9 mouse cellular contexts compared by ENCODE assay signal in genomic region chr5:5481662-5482061, GRCm38 (mm10). TPM values are rescaled to one million over a fixed set of nuclear protein-coding genes. Genes with fewer than 3 reads are reported as not detected.
DNase-seq lines count a peak whose midpoint lies in the region; ATAC-seq and TF ChIP-seq lines count a peak whose summit lies in the region.
"Had no signal": no experiment of that assay in that cellular context is flagged by ENCODE, and none has a peak within 500 bp of the region (broad histone marks: within the 10 kb centered on the region; RNA-seq: fewer than 3 reads in every experiment).

No protein-coding gene starts in this region.

- no peaks in the 10 kb centered on the region for H3K36me3 ChIP-seq in kidney, adult 2 months (ENCODE audit: control insufficient read depth, insufficient read depth, low read length)
- no peaks in the 10 kb centered on the region for H3K36me3 ChIP-seq in kidney, embryonic 16.5 days (ENCODE audit: insufficient read depth, low read length)
- H3K36me3 ChIP-seq in hindbrain, postnatal 0 days (ENCODE audit: insufficient read depth, low read length), result no peaks in the 10 kb centered on the region

- H3K4me2 ChIP-seq in kidney, embryonic 16.5 days (replicated peaks; ENCODE audit: low read depth, low read length), result no peak overlapping the region
- H3K4me2 ChIP-seq in hindbrain, postnatal 0 days (ENCODE audit: low read depth, low read length), result no peak overlapping the region

- no peaks in the 10 kb centered on the region for H3K4me1 ChIP-seq in kidney, adult 2 months (ENCODE audit: control insufficient read depth, insufficient read depth, low read length)
- 0 out of 2 replicates have a peak, but pooled peaks cover 7% of the 10 kb centered on the region for H3K4me1 ChIP-seq in kidney, embryonic 16.5 days (ENCODE audit: insufficient read depth, low read length)
- no peaks in the 10 kb centered on the region for H3K4me1 ChIP-seq in hindbrain, postnatal 0 days (ENCODE audit: insufficient read depth, low read length)

- no peak overlapping the region for H3K9ac ChIP-seq in kidney, embryonic 16.5 days (replicated peaks; ENCODE audit: low read length)
- H3K9ac ChIP-seq in hindbrain, postnatal 0 days (replicated peaks; ENCODE audit: low read length), result no peak overlapping the region

- no peak for TF ChIP-seq POLR2A in kidney, adult 2 months (IDR thresholded peaks at IDR 0.05; ENCODE audit: low read depth, low read length)

- H3K27ac ChIP-seq in kidney, adult 2 months (ENCODE audit: insufficient read depth, low read depth, low read length), result no peak overlapping the region
- no peak overlapping the region for H3K27ac ChIP-seq in kidney, embryonic 16.5 days (ENCODE audit: low read length)
- H3K27ac ChIP-seq in hindbrain, postnatal 0 days, result no peak overlapping the region

- no peaks in the 10 kb centered on the region for H3K27me3 ChIP-seq in kidney, adult 2 months (replicated peaks; ENCODE audit: control insufficient read depth, insufficient read depth, low read length)
- no peaks in the 10 kb centered on the region for H3K27me3 ChIP-seq in kidney, embryonic 16.5 days (ENCODE audit: insufficient read depth, low read length)
- no peaks in the 10 kb centered on the region for H3K27me3 ChIP-seq in hindbrain, postnatal 0 days (ENCODE audit: insufficient read depth, low read length)

- no peak for ATAC-seq in kidney, embryonic 16.5 days (ENCODE audit: low FRiP score, low TSS enrichment)
- ATAC-seq in hindbrain, postnatal 0 days, result no peak

- no peak overlapping the region for H3K4me3 ChIP-seq in kidney, adult 2 months (ENCODE audit: insufficient read depth, low read depth, low read length)
- no peak overlapping the region for H3K4me3 ChIP-seq in kidney, embryonic 16.5 days (ENCODE audit: low read length)
- no peak overlapping the region for H3K4me3 ChIP-seq in hindbrain, postnatal 0 days (ENCODE audit: low read length)

- WGBS in kidney, adult 2 months, result 2% methylated on average over 1 of the region's 1 CpGs
- 0% methylated on average over 1 of the region's 1 CpGs for WGBS in kidney, embryonic 16.5 days
- WGBS in hindbrain, postnatal 0 days, result 6% methylated on average over 1 of the region's 1 CpGs

- H3K9me3 ChIP-seq in kidney, embryonic 16.5 days (ENCODE audit: low read length), result no peaks in the 10 kb centered on the region
- H3K9me3 ChIP-seq in hindbrain, postnatal 0 days (ENCODE audit: low read length), result no peaks in the 10 kb centered on the region

- TF ChIP-seq CTCF in kidney, adult 2 months (conservative IDR thresholded peaks at IDR 0.05; ENCODE audit: insufficient read depth, insufficient read length, low read depth, low read length), result 0 out of 2 replicates have a peak, but pooled peaks have one; percentile 20
- TF ChIP-seq CTCF in hindbrain, postnatal 0 days (IDR thresholded peaks at IDR 0.05; ENCODE audit: low read depth), result peak; percentile 79

- DNase-seq in kidney, adult 2 months, result peak; percentile 27
- DNase-seq in A20 (ENCODE audit: low read depth, low spot score), result peak; percentile 49
- peak; percentile 80 for DNase-seq in NIH3T3 (ENCODE audit: low read depth)
- peak; percentile 66 for DNase-seq in hindbrain, postnatal 0 days (ENCODE audit: low spot score)
- no peak for DNase-seq in thymus, postnatal 14 days
- no peak for DNase-seq in thymus, postnatal 10 days (ENCODE audit: low spot score in 2 of 2)
- DNase-seq in adrenal gland, postnatal 36 days, result no peak

RNA-seq across cellular contexts. Expression of gene 1700015F17Rik, which starts 2.7 kb away (rescaled TPM):
- not detected in 2 replicates for polyA plus RNA-seq in kidney, adult 2 months (2012; rRNA removed)
- not detected in 2 replicates for polyA plus RNA-seq in kidney, embryonic 16.5 days (2015; fragmentation: Nextera tagmentation; extraction: Ambion mirVana)
- not detected in 2 replicates for total RNA-seq in hindbrain, postnatal 0 days (2014; rRNA removed)
- polyA plus RNA-seq in hindbrain, postnatal 0 days (2015; fragmentation: Nextera tagmentation; extraction: Ambion mirVana), result 0.30 TPM in 1 of 2 replicates, not detected in the other
- not detected for total RNA-seq in adrenal gland, postnatal 36 days (2021)
- total RNA-seq: layer of hippocampus, postnatal 14 days had no signal

RNA-seq across cellular contexts. Expression of gene Cldn12, which starts 33.1 kb away (rescaled TPM):
- 63.4 and 72.4 TPM in 2 replicates for polyA plus RNA-seq in kidney, adult 2 months (2012; rRNA removed)
- 36.6 and 42.2 TPM in 2 replicates for polyA plus RNA-seq in kidney, embryonic 16.5 days (2015; fragmentation: Nextera tagmentation; extraction: Ambion mirVana)
- total RNA-seq in hindbrain, postnatal 0 days (2014; rRNA removed), result 17.6 and 17.7 TPM in 2 replicates
- 11.9 and 12.0 TPM in 2 replicates for polyA plus RNA-seq in hindbrain, postnatal 0 days (2015; fragmentation: Nextera tagmentation; extraction: Ambion mirVana)
- total RNA-seq in adrenal gland, postnatal 36 days (2021), result 10 to 100 TPM; 15.0 to 23.7 TPM

Comparison
In these comparisons a context has a peak if more than half of its experiments do, and no peak if none do; other contexts are left out.
1. DNase-seq: peak in kidney, adult 2 months (single experiment), A20 (single experiment), NIH3T3 (single experiment) and hindbrain, postnatal 0 days (single experiment); none in thymus, postnatal 14 days (single experiment), thymus, postnatal 10 days (0 of 2) and adrenal gland, postnatal 36 days (0 of 2).